Mouse (Mus musculus) granulocyte monocyte progenitor cell, adult 5-6 weeks (primary cell): ENCODE data around the gene Cntn4. TPM values are rescaled to one million over a fixed set of nuclear protein-coding genes. Genes with fewer than 3 reads are reported as not detected.

Experiments
- ATAC-seq: replicated peaks from 2 replicates; pipeline ENCODE4 v1.8.0; 2016; ENCODE audit warnings: mild to moderate bottlenecking, moderate TSS enrichment, inconsistent platforms; ENCODE audit not compliant: poor library complexity, severe bottlenecking
- total RNA-seq, 2 experiments: library from RNA; stranded (forward) in 1 of 2; stranded (reverse) in 1 of 2; fragments of 200-712, 200-1000 nt in 1 of 2; fragments of >200 nt in 1 of 2; fragmentation: Nextera tagmentation in 1 of 2; gene quantifications; 2 replicates each; pipeline ENCODE4 v1.2.3; 2014 to 2017

Cntn4 gene
- total RNA-seq, 2 experiments from 2014 or later: not detected

DNA sequence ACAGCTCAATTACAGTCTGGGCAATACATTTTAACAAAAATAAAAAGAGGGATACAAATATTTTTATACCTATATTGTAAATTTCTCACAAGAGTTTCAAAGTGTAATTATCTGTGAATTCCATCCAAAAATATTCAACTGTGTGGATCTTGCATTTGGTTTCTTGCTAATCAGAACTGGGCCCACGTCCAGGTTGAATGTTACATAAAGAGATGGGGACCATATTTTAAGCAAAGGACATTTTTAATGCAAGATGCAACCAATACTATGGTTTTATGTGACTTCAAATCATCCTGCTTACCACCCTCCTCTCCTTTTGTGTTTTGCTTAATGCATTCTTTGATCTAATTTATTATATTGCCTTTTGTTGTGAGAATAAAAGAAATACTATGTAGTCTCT, 378.7 kb downstream of the Cntn4 start:
- no peak for ATAC-seq

DNA sequence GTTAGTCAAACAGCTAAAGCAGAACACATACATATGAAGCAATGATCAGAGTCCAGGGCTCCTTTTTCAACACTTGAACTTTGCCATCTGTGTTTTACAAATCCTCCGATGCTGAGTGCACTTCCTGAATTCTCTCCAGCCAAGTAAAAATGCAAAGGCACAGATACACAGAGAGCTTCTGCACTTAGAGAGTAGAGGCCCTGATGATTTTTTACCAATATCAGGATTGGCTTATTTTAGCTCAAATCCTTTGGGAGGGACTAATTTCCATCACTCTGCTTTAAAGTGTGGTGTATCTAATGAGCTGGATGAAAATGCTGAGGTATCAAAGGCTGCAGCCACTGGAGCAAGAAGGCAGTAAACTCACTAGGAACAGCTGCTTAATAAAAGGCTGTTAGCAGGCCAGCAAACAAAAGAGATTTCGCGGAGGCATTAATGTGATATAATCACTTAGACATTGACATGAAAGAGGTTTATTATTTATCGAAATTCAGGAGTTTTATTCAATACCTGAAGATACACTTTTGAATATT, 400.7 kb downstream of the Cntn4 start:
- no peak for ATAC-seq

DNA sequence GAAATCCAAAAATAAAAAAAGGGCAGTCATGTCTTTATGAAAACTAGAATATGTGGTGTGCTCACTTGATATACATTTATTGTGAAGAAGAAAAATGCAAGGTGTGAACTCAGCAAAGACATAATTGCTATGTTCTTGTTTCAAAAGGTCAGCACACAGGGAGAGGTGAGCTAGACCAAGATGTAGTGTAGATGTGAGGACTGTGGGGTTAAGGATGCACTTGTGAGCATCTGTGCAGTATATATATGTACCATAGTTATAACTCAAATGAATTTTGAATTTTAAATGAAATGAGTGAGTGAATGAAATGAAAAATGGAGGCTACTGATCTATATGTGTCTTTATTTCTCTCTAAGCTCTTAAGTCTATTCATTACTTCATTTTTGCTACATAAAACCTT, 401.2 kb downstream of the Cntn4 start:
- ATAC-seq: no peak

DNA sequence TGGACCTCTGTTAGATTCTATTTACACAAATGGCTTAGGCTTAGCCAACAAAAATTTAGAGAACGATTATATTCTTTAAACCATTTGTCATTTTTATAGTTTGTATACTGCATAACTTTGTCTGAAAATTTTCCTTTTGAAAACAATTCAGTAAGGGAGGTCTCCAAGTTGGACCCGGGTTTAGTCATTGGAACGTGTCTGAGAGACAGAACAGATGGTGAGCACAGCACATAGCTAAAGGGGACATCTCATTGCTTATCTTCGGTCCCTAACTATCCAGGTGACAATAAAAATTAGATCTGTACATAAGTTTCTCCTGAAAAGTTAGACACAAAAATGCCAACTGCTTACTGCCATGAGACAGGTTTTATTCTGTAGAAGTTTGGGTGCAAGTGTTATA, 420.4 kb downstream of the Cntn4 start:
- no peak for ATAC-seq

DNA sequence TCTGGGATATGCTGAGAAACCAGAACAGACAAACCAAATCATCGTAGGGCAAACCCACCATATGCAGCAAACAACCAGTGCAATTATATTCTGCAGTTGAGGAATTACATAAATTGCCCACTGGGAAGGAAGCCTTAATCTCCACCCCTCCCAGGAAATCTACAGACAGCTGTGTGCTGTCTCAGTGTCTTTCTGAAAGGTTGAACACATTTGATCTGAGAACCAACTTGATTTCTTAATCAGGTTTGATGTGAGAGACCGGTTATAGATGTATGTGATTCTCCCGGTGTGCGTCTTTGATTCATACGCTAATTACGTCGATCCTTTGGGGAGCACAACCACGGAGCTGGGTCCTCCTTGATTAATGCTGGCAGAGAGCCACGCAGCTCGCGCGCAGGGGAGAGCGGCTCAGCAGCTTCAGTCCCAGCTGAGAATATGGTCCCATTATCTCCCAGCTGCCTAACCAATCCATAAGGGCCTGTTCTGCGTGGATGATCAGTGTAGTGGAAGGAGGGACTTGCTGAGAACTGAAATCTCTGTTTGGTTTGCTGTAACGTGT, 441.1 kb downstream of the Cntn4 start:
- ATAC-seq: no peak

DNA sequence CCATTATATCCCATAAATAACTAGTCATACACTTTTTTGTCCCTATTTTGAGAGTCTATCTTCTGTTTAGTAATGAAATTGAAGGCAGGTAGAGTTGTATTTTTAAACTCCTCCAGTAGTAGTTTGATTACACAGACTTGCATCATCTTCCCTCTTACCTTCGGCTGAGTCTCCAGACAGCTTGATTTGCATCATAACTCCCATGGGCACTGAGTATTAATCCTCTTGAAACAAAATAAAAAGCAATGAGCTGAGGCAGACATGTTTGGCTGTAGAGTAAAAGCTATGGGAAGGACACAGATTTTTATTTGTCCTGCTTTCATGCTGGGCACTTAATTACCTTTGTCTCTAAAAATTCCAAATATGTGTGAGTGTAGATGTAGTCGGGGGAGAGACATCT, 476.1 kb downstream of the Cntn4 start:
- ATAC-seq: no peak

DNA sequence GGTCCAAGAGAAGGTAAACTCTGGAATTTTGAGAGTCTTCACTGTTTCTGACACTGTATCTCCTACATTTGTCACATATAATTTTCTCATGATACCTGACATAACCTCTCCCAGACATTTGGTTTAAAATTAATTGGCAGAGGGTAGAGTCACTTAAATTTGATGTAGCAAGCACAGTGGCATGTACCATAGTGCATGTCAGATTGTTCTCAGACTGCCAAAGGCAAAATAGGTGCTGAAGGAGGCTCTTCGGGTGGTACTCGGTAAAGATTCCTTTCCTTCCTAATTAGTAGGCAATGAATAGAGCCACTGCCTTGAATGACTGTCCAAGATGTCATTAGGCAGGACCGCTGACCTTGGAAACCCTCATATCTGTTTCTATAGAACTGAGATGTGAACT, 477.9 kb downstream of the Cntn4 start:
- ATAC-seq: no peak

DNA sequence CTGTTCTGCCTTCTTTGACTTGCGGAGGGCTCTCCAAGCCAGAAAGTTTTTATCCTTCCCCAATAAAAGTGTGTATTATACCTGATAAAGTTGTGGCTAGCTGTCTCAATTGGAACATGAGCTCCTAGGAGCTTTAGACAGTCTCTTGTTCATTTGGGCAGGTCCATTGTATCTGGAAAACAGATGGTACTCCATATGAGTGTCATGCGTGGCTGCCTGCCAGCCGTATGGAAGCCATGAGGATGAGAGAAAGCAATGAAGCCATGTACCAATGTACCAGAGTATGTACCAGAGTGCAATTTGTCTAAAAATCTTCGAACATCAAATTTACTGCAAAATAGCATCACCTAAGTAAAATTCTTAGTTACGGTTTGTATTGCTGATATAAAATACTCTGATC, 500.1 kb downstream of the Cntn4 start:
- no peak for ATAC-seq

DNA sequence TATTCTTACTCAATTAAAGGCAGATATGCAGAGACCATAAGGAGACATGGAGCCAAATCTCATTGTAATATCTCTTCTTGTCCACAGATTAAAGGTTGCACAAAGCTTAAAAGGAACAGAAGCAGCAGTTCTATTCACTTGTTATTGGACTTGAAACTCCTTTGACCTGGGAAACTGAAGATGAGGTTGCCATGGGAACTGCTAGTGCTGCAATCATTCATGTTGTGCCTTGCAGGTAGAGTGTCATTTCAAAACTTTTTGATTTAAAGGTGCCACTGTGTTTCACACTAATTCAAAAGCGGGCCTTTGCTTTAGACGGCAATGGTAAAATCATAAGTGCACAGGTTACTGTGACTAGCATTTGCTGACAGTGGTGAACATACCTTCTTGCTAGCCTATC, 504.1 kb downstream of the Cntn4 start:
- no peak for ATAC-seq

DNA sequence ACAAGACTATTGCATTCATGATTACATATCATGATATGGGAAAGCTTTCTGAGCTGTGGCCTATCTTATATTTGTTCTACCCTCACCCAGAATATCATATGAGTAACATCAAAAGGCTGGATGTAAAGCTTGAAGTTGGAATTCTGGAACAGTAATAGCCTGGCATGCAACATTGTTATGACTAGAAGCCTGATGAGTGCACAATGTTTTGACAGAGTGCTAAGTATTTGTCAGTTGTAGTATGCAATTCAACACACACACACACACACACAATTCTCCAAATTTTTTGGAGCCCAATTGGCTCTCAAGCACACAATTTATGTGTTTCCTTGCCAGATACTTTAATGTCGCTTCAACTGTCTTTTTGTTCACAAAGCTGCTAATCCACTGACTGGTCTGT, 523.5 kb downstream of the Cntn4 start:
- ATAC-seq: no peak

DNA sequence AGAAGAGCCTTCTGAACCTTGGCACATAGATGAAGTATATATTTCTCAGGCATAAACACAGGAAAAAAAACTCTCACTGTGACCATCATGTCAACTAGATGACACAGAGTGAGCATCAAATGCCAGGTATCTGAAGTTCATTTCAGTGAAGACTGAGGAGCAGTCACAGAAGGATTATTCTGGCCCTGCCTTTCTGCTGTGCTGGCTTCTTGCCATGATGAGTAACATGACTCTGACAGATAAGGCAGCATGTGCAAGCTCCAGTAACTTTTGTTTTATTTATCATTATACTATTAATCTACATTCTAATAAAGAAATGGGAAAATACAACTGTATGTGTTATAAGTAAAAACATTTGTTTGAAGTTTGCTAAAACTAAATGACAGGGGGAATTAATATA, 529.9 kb downstream of the Cntn4 start:
- no peak for ATAC-seq

DNA sequence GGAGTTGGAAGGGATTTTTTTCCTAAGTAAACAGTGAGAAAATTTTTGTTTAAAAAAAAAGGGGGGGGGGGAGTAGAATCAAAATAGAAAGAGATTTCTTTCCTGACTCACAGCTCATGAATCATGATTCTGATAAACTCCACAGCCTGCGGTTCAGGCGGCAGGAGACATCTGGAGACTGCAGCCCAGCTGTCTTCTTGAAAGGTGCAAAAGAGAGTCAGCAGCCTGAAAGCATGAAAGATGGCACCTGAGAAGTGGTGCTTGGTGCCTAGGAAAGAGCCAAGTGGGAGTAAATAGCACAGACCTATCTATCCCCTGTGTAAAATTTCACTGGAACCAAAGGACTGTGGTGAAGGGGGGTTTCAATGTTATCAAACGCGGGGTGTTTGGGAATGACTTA, 535.6 kb downstream of the Cntn4 start:
- no peak for ATAC-seq

DNA sequence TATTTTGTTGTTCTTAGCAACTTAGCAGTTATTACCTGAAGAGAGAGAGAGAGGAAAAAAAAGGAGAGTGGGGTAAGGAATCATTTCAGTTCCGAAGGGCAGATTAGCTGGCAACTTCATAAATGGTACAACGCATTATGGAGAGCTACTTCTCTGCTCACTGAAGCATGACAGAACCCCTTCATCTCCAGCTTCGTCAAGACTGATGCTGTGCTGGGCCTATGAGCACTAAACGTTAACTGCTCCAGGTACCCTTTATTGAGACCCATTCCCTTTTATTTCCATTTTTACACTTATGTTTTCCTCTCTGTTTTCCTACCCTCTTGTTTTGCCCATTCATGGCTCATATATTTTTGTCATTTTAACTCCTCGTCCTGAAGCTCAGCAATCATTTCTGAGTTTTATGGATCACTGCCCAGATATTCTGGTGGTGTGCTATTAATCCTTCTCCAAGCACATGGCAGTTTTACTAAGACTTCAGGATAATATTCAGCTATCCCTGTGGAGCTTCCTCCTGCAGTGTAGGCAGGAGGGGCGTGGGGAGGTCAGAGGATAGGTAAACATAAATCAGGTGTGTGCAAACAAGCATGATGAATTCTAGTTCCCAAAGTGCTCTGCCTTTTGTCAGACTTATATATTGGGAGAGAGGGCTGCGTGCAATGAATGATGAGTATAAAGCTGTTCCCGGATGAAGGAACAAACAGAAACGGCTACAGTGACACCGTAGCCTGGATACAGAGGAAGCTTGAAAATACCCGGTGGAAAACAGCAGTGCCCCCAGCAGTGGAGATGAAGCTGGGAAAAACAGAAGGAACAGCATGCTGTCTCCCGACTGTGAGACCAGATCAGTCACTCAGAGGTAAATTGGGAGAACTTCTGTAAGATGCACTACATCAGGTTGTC, 559.8 kb downstream of the Cntn4 start:
- ATAC-seq: no peak

DNA sequence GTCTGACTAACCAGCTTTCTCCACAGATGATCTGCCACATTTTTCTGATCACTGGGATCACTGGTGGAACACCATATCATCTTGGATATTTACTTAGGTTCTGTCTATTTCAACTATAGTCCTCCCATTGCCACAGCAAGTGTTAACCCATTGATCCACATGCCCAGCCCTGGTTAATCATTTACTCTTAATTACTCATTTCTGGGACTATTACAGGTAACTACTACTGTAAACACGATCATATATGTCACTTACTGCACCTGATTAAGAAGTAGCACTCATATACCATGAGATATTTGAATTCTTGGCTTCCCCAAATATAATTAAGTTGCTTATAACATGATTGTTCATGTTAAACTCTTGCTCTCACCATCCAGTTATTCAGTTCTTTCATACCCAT, 564.1 kb downstream of the Cntn4 start:
- no peak for ATAC-seq

DNA sequence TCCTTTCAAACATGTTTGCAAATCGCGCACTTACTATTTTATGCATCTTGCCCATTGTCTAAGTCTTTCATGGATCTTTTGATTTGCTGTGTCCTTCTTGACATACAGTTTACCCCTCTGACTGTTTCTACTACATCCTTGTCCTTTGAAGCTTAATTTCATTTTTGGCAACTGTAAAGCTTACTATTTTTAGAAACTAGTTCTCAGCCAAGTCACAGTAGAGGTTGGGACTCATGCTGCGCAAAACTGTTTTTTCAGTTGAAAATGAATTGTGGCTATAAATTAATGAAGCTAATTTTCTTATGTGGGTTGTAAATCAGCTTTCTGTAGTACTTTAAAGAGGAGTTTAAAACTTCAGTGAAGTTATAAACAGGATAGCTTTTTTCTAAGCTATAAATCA, 585.9 kb downstream of the Cntn4 start:
- ATAC-seq: no peak

DNA sequence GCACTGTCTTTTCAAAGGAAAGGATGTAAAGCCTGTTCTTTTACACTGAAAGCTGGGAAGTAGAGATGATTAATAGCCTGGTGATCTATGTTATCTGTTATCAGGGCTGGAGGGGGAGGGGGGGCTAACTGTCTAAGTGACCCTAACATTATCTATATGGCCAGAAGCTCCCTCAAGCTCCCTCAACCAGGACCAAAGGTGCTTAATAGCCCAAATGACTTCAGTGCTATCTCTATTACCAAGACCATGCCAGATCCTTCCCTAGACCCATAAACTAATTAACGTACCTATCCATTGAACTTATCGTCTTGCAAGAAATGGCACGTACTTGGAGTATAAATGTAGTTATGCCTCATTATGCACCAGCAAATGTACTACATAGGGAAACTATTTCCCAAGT, 588.0 kb downstream of the Cntn4 start:
- ATAC-seq: no peak

DNA sequence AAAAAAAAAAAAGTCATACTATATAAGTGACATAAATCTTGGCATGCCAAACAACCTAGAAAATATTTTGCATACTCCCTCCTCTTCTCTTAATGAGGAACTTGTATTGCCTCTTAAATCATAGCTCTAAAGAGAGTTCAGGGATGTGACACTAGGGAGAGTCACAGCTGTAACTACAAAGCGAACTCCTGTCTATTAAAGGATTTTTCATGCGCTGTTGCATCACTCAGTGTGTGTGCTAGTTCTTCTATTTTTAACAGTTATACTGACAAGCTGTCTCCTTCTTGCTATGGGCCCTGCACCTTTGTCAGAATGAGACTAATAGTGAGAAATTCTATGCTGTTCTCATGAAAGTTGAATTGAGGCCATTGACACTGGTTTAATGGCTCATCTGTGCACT, 588.8 kb downstream of the Cntn4 start:
- ATAC-seq: no peak

DNA sequence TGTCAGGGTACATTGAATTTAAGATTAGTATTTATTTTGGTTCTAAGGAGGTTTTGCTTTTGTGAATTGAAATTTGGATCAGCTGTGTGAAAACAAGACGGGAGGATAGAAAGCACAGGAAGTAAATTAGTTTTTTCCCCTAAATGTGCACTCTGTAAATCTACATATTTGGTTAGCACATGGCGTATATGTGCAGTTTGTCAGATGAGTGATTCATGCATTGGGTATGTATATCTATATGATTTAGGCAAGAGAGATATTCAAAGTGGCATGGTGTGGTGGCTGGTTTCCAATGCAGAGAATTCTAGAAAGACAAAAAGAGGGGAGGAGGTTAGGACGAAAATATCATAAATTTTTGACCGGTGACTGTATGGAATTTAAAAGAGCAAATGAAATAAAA, 591.3 kb downstream of the Cntn4 start:
- ATAC-seq: no peak

DNA sequence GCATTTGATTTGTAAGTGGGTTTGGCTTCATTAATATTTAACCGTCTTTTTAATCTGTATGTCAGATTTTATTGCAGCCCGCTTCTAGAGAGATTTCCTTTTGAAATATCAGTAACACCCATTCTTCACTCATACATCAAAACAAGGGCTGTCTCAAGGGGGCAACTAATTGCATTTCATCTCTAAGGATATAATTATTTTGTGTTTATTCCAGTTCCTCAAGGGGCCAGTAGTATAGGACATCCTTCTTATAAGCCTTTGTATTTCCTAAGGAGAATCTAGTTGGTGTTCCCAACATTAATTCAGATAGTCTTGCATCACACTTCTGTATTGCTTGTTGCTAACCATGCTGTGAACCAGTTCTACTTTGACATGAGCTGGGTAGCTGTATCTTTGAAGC, 599.7 kb downstream of the Cntn4 start:
- ATAC-seq: no peak

DNA sequence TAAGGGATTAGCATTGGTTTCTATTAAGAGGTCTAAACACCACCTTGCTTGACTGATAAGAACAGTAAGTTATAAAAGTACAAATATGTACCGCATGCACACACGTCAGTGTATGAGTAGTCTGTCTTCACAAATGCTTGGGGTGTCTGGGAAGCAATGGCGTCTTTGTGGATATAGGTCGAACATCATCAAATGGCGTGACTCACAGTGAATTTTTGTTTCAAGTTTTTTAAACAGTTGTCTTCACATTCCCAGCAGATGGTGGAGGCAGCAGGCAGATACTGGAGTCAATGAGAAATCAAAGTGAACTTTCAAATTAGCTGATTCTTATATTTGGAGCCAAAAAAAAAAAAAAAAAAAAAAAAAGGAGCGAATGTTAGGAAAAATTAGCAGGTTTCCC, 604.2 kb downstream of the Cntn4 start:
- ATAC-seq: no peak

DNA sequence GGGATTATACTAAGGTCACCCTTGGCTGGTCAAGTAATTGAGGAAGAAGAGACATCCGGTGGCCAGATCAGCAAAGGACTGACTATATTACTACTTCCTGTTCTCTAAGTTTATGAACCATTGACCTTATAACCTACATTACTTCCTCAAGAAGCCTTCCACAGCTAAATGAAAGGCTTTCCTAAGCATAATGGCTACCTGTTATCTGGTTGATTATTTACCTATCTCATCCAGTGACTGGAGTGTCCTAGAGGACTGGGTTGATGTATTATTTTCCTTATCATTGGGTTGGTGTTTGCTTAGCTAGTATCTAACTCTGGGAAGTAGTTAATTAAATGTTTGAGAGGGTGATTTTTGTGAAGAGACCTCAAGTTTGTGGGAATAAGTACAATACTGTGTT, 606.4 kb downstream of the Cntn4 start:
- ATAC-seq: no peak

DNA sequence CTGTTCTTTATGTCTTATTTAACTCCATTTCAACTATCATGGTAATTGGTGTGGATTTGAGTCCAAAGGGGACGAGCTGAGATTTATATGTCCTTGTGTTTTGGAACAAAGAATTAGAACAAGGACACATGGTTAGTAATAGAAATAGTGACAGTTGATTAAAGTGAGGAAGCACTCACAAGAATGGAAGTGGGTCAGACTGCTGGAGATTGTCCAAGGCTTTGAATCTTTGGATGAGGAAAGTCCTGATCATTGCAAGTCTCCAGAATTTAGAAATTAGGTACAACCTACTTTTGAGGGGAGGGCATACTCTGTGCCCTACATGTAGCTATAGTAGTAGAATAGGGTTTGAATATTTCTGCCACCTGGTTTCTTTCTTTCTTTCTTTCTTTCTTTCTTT, 622.0 kb downstream of the Cntn4 start:
- ATAC-seq: no peak
